Mouse (Mus musculus) embryonic facial prominence, embryonic 12.5 days (tissue): ENCODE data around the gene Gm16253. TPM values are rescaled to one million over a fixed set of nuclear protein-coding genes. Genes with fewer than 3 reads are reported as not detected.

Source experiments
- ATAC-seq: fragments of 200-750 bp; cut with Nextera tagmentation; 2 replicates; pipeline ENCODE4 v1.8.0; 2017; ENCODE audit not compliant: insufficient number of reproducible peaks, insufficient read depth, low FRiP score, low TSS enrichment
- H3K27ac ChIP-seq: fragments of 300-500 bp; sonication (generic); 2 replicates; pipeline ENCODE4 v1.5.1; 2016; ENCODE audit warnings: mild to moderate bottlenecking
- H3K27me3 ChIP-seq: fragments of 300-500 bp; sonication (generic); 2 replicates; pipeline ENCODE4 v1.6.1; 2016; ENCODE audit warnings: mild to moderate bottlenecking, moderate library complexity
- H3K36me3 ChIP-seq: fragments of 300-500 bp; sonication (generic); 2 replicates; pipeline ENCODE4 v1.6.1; 2016; ENCODE audit warnings: mild to moderate bottlenecking
- H3K4me1 ChIP-seq: fragments of 300-500 bp; sonication (generic); 2 replicates; pipeline ENCODE4 v1.6.1; 2016
- H3K4me2 ChIP-seq: fragments of 300-500 bp; sonication (generic); replicated peaks from 2 replicates; pipeline ENCODE4 v1.6.1; 2016; ENCODE audit warnings: mild to moderate bottlenecking, moderate library complexity
- H3K4me3 ChIP-seq: fragments of 300-500 bp; sonication (generic); 2 replicates; pipeline ENCODE4 v1.5.1; 2016; ENCODE audit warnings: mild to moderate bottlenecking
- H3K9ac ChIP-seq: fragments of 300-500 bp; sonication (generic); 2 replicates; pipeline ENCODE4 v1.6.1; 2016; ENCODE audit warnings: mild to moderate bottlenecking, moderate library complexity
- H3K9me3 ChIP-seq: fragments of 300-500 bp; sonication (generic); 2 replicates; pipeline ENCODE4 v1.6.1; 2016; ENCODE audit warnings: mild to moderate bottlenecking, moderate library complexity
- WGBS: fragments of 180-500 bp; shearing (Covaris S2); methylation state at CpG from one replicate; pipeline ENCODE4 v1.1.7; 2016; 5-methylcytosine and 5-hydroxymethylcytosine counted together
- polyA plus RNA-seq: library from polyadenylated mRNA; unstranded; fragments of >200 nt; fragmentation: Nextera tagmentation; extraction: Ambion mirVana; gene quantifications from 2 replicates; pipeline ENCODE4 v1.2.1, GENCODE M21; 2016

Gene Gm16253
- polyA plus RNA-seq, 1 experiment from 2014 or later: 2.1 TPM

- no peak for ATAC-seq
- no peaks in the 10 kb centered on the region for H3K27me3 ChIP-seq
- no peak overlapping the region for H3K9ac ChIP-seq
- H3K36me3 ChIP-seq: no peaks in the 10 kb centered on the region
- WGBS: 87% methylated on average over 8 of the region's 8 CpGs
- no peak overlapping the region for H3K4me3 ChIP-seq
- no peak overlapping the region for H3K27ac ChIP-seq
- H3K4me1 ChIP-seq: peaks cover 5% of the 10 kb centered on the region; the same call in 1 of the 2 replicates
- H3K4me2 ChIP-seq: no peak overlapping the region
- no peaks in the 10 kb centered on the region for H3K9me3 ChIP-seq
These were observed 9.9 kb upstream of the Gm16253 start for GRCm38 (mm10) chr3:96566661-96567450.

- H3K27me3 ChIP-seq: no peaks in the 10 kb centered on the region
- no peaks in the 10 kb centered on the region for H3K9me3 ChIP-seq
- no peak overlapping the region for H3K4me3 ChIP-seq
- ATAC-seq: no peak
- WGBS: 66% methylated on average over 8 of the region's 8 CpGs
- no peak overlapping the region for H3K4me2 ChIP-seq
- H3K36me3 ChIP-seq: no peaks in the 10 kb centered on the region
- peaks cover 5% of the 10 kb centered on the region; the same call in 1 of the 2 replicates for H3K4me1 ChIP-seq
- no peak overlapping the region for H3K27ac ChIP-seq
- H3K9ac ChIP-seq: no peak overlapping the region
These were observed 8.2 kb upstream of the Gm16253 start for GRCm38 (mm10) chr3:96568605-96569004.

GRCm38 (mm10) chr3:96569506-96569905, 7.3 kb upstream of the Gm16253 start:
- Histone ChIP-seq H3K9me3 (no peaks in the 10 kb centered on the region), H3K36me3 (no peaks in the 10 kb centered on the region), H3K4me3 (no peak overlapping the region), H3K27ac (no peak overlapping the region), H3K4me1 (peaks cover 6% of the 10 kb centered on the region; the same call in 1 of the 2 replicates), H3K27me3 (no peaks in the 10 kb centered on the region), H3K4me2 (no peak overlapping the region), H3K9ac (no peak overlapping the region)
- ATAC-seq: no peak
- 89% methylated on average over 13 of the region's 13 CpGs for WGBS

GRCm38 (mm10) chr3:96569966-96570605, 6.7 kb upstream of the Gm16253 start:
- no peaks in the 10 kb centered on the region for H3K36me3 ChIP-seq
- H3K4me3 ChIP-seq: no peak overlapping the region
- H3K4me2 ChIP-seq: no peak overlapping the region
- WGBS: 87% methylated on average over 11 of the region's 11 CpGs
- no peak overlapping the region for H3K9ac ChIP-seq
- 0 out of 2 replicates have a peak, but pooled peaks cover 4% of the 10 kb centered on the region for H3K4me1 ChIP-seq
- H3K9me3 ChIP-seq: no peaks in the 10 kb centered on the region
- no peak for ATAC-seq
- H3K27ac ChIP-seq: no peak overlapping the region
- H3K27me3 ChIP-seq: no peaks in the 10 kb centered on the region

GRCm38 (mm10) chr3:96570643-96571042, 6.1 kb upstream of the Gm16253 start:
- Histone ChIP-seq H3K27me3 (no peaks in the 10 kb centered on the region), H3K4me3 (no peak overlapping the region), H3K9me3 (no peaks in the 10 kb centered on the region), H3K36me3 (no peaks in the 10 kb centered on the region), H3K4me1 (0 out of 2 replicates have a peak, but pooled peaks cover 4% of the 10 kb centered on the region), H3K9ac (no peak overlapping the region), H3K4me2 (no peak overlapping the region), H3K27ac (no peak overlapping the region)
- WGBS: 60% methylated on average over 7 of the region's 7 CpGs
- no peak for ATAC-seq

- Histone ChIP-seq H3K36me3 (no peaks in the 10 kb centered on the region), H3K27ac (no peak overlapping the region), H3K4me1 (peaks cover 5% of the 10 kb centered on the region), H3K4me2 (no peak overlapping the region), H3K9ac (no peak overlapping the region), H3K27me3 (no peaks in the 10 kb centered on the region), H3K4me3 (no peak overlapping the region), H3K9me3 (no peaks in the 10 kb centered on the region)
- no peak for ATAC-seq
- WGBS: 89% methylated on average over 2 of the region's 2 CpGs
These were observed 5.4 kb upstream of the Gm16253 start for GRCm38 (mm10) chr3:96571336-96571735.

GRCm38 (mm10) chr3:96571896-96572698, 4.7 kb upstream of the Gm16253 start:
- Histone ChIP-seq H3K4me2 (no peak overlapping the region), H3K27me3 (no peaks in the 10 kb centered on the region), H3K9me3 (no peaks in the 10 kb centered on the region), H3K4me3 (no peak overlapping the region), H3K36me3 (no peaks in the 10 kb centered on the region), H3K27ac (peak overlapping the region; percentile 50; the same call in 1 of the 2 replicates), H3K4me1 (peaks cover 11% of the 10 kb centered on the region), H3K9ac (no peak overlapping the region)
- no peak for ATAC-seq
- 75% methylated on average over 16 of the region's 16 CpGs for whole genome bisulfite sequencing

GRCm38 (mm10) chr3:96573611-96574511, 2.9 kb upstream of the Gm16253 start:
- Histone ChIP-seq H3K4me3 (no peak overlapping the region), H3K36me3 (no peaks in the 10 kb centered on the region), H3K27ac (no peak overlapping the region), H3K4me2 (no peak overlapping the region), H3K9ac (no peak overlapping the region), H3K4me1 (peaks cover 15% of the 10 kb centered on the region), H3K9me3 (no peaks in the 10 kb centered on the region), H3K27me3 (no peaks in the 10 kb centered on the region)
- ATAC-seq: no peak
- 63% methylated on average over 18 of the region's 19 CpGs for WGBS

- ATAC-seq: no peak
- WGBS: 82% methylated on average over 8 of the region's 8 CpGs
- Histone ChIP-seq H3K9ac (no peak overlapping the region), H3K4me1 (peaks cover 17% of the 10 kb centered on the region), H3K27me3 (no peaks in the 10 kb centered on the region), H3K36me3 (no peaks in the 10 kb centered on the region), H3K4me3 (no peak overlapping the region), H3K9me3 (no peaks in the 10 kb centered on the region), H3K4me2 (no peak overlapping the region), H3K27ac (no peak overlapping the region)
These were observed 1.4 kb upstream of the Gm16253 start for GRCm38 (mm10) chr3:96575272-96575984.

DNA sequence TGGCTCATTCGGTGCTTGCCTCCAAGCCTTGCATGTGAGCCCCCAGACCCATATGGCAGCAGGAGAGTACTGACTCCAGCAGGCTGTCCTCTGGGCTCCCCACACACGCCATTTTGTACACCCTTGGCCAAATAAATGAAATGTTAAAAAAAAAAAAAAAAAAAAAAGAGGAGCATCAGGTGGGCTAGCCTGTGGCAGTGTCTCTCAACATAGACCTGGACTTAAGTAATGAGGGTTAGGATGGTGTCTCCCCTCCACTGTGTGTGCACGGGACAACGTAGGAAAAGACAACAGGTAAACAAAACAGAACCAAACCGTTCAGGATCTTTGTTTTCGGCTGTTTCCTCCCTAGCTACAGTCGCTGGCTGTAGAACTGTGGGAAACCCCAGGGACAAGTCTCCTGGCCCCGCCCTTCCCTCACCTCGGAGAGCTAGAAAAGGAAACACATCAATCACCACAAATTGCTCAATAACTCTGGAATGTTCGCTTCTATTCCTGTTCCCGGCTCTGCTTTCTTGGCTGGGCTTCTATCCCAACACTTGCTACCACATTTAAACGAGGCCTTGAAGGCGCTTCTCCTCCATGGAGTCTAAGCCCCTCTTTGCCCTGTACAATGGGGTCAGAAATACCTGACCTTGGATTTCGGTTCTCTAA, 652 bp upstream of the Gm16253 start:
- WGBS: 52% methylated on average over 14 of the region's 14 CpGs
- peaks cover 19% of the 10 kb centered on the region for H3K4me1 ChIP-seq
- no peak overlapping the region for H3K9ac ChIP-seq
- H3K4me3 ChIP-seq: peak overlapping the region; percentile 9; the same call in 1 of the 2 replicates
- H3K27me3 ChIP-seq: no peaks in the 10 kb centered on the region
- no peaks in the 10 kb centered on the region for H3K36me3 ChIP-seq
- peak overlapping the region; percentile 38 for H3K4me2 ChIP-seq
- ATAC-seq: no peak
- no peaks in the 10 kb centered on the region for H3K9me3 ChIP-seq
- H3K27ac ChIP-seq: peak overlapping the region; percentile 80
